In genomic region chr7:138941571-138941970, GRCm38 (mm10) we compare ENCODE assay signal across 11 mouse cellular contexts. TPM values are rescaled to one million over a fixed set of nuclear protein-coding genes. Genes with fewer than 3 reads are reported as not detected.
DNase-seq lines count a peak whose midpoint lies in the region; ATAC-seq and TF ChIP-seq lines count a peak whose summit lies in the region.
"Had no signal": no experiment of that assay in that cellular context is flagged by ENCODE, and none has a peak within 500 bp of the region (broad histone marks: within the 10 kb centered on the region; RNA-seq: fewer than 3 reads in every experiment).

No protein-coding gene starts in this region.

- H3K4me2 ChIP-seq in heart, postnatal 0 days (ENCODE audit: low read depth, low read length) = no peak overlapping the region
- H3K4me2 ChIP-seq in forebrain, embryonic 14.5 days (ENCODE audit: low read length) = peak overlapping the region; percentile 72
- peak overlapping the region; percentile 87 for H3K4me2 ChIP-seq in midbrain, embryonic 13.5 days (replicated peaks)

- no peak for DNase-seq in heart, postnatal 0 days (ENCODE audit: low spot score)
- no peak for DNase-seq in heart, adult 9 months (ENCODE audit: low spot score in 2 of 2)
- peak; percentile 36 for DNase-seq in adrenal gland, postnatal 25 days
- DNase-seq in forebrain, embryonic 14.5 days (ENCODE audit: low spot score) = no peak
- DNase-seq in layer of hippocampus, postnatal 14 days (ENCODE audit: low spot score in 2 of 2) = no peak
- no peak for DNase-seq in lung, postnatal 36 days
- DNase-seq: kidney, adult 2 months had no signal

- H3K9ac ChIP-seq in heart, postnatal 0 days (replicated peaks; ENCODE audit: low read depth, low read length) = no peak overlapping the region
- peak overlapping the region; percentile 57 for H3K9ac ChIP-seq in forebrain, embryonic 14.5 days (ENCODE audit: low read length)
- H3K9ac ChIP-seq in midbrain, embryonic 13.5 days (replicated peaks) = peak overlapping the region; percentile 68

- WGBS in heart, postnatal 0 days = 40% methylated on average over 5 of the region's 5 CpGs
- 22% methylated on average over 5 of the region's 5 CpGs for WGBS in forebrain, embryonic 14.5 days
- WGBS in midbrain, embryonic 13.5 days = 22% methylated on average over 5 of the region's 5 CpGs

- 0 out of 2 replicates have a peak overlapping the region, but pooled peaks have one; percentile 52 for H3K4me3 ChIP-seq in heart, postnatal 0 days (ENCODE audit: low read depth, low read length)
- peak overlapping the region; percentile 38 for H3K4me3 ChIP-seq in forebrain, embryonic 14.5 days (ENCODE audit: low read depth, low read length)
- H3K4me3 ChIP-seq in midbrain, embryonic 13.5 days (replicated peaks) = peak overlapping the region; percentile 54

- no peaks in the 10 kb centered on the region for H3K36me3 ChIP-seq in heart, postnatal 0 days (replicated peaks; ENCODE audit: control insufficient read depth, insufficient read depth, low read length)
- no peaks in the 10 kb centered on the region for H3K36me3 ChIP-seq in forebrain, embryonic 14.5 days (ENCODE audit: control insufficient read depth, insufficient read depth, low read length)
- H3K36me3 ChIP-seq in midbrain, embryonic 13.5 days = no peaks in the 10 kb centered on the region

- no peak overlapping the region for H3K27ac ChIP-seq in heart, postnatal 0 days (ENCODE audit: low read depth)
- H3K27ac ChIP-seq in forebrain, embryonic 14.5 days (ENCODE audit: low read depth, low read length) = no peak overlapping the region
- H3K27ac ChIP-seq in midbrain, embryonic 13.5 days = no peak overlapping the region
- H3K27ac ChIP-seq: macrophage had no signal

- H3K4me1 ChIP-seq in heart, postnatal 0 days (ENCODE audit: control insufficient read depth, insufficient read depth) = peaks cover 4% of the 10 kb centered on the region; the same call in 1 of the 2 replicates
- no peaks in the 10 kb centered on the region; the same call in 1 of the 2 replicates for H3K4me1 ChIP-seq in forebrain, embryonic 14.5 days (ENCODE audit: control insufficient read depth, insufficient read depth, low read length)
- peaks cover 13% of the 10 kb centered on the region; the same call in 1 of the 2 replicates for H3K4me1 ChIP-seq in midbrain, embryonic 13.5 days (replicated peaks)

- TF ChIP-seq CTCF in heart, postnatal 0 days (IDR thresholded peaks at IDR 0.05; ENCODE audit: low read depth) = no peak

- peaks cover 57% of the 10 kb centered on the region for H3K27me3 ChIP-seq in heart, postnatal 0 days (ENCODE audit: control insufficient read depth, insufficient read depth, low read length)
- peaks cover 47% of the 10 kb centered on the region for H3K27me3 ChIP-seq in forebrain, embryonic 14.5 days (replicated peaks; ENCODE audit: control insufficient read depth, insufficient read depth, low read length)
- H3K27me3 ChIP-seq in midbrain, embryonic 13.5 days = peaks cover 70% of the 10 kb centered on the region

- H3K9me3 ChIP-seq in heart, postnatal 0 days (replicated peaks; ENCODE audit: control insufficient read depth, low read length) = no peaks in the 10 kb centered on the region
- H3K9me3 ChIP-seq in forebrain, embryonic 14.5 days (replicated peaks; ENCODE audit: control insufficient read depth, low read length) = no peaks in the 10 kb centered on the region
- no peaks in the 10 kb centered on the region for H3K9me3 ChIP-seq in midbrain, embryonic 13.5 days

- ATAC-seq in heart, postnatal 0 days (ENCODE audit: insufficient read depth, low read depth) = no peak
- ATAC-seq in forebrain, embryonic 14.5 days = no peak
- ATAC-seq in midbrain, embryonic 13.5 days = no peak
- ATAC-seq in granulocyte monocyte progenitor cell, adult 5-6 weeks (replicated peaks; ENCODE audit: poor library complexity, severe bottlenecking) = no peak
- ATAC-seq: Patski had no signal

- no peak for TF ChIP-seq EP300 in heart, postnatal 0 days (IDR thresholded peaks at IDR 0.05; ENCODE audit: low read depth)

RNA-seq across cellular contexts. Expression of gene Jakmip3, which starts 1.0 kb away (rescaled TPM):
- total RNA-seq in heart, postnatal 0 days (2014; rRNA removed; ENCODE audit: low replicate concordance) = not detected in 2 replicates
- not detected in 2 replicates for polyA plus RNA-seq in heart, postnatal 0 days (2015; fragmentation: Nextera tagmentation; extraction: Ambion mirVana)
- 9.2 and 14.1 TPM in 2 replicates for total RNA-seq in adrenal gland, postnatal 25 days (2021)
- 2.4 and 4.9 TPM in 2 replicates for polyA plus RNA-seq in forebrain, embryonic 14.5 days (2014; fragmentation: Nextera tagmentation; extraction: Ambion mirVana)
- polyA plus RNA-seq in midbrain, embryonic 13.5 days (2015; fragmentation: Nextera tagmentation; extraction: Ambion mirVana) = 1.2 and 2.2 TPM in 2 replicates
- total RNA-seq in granulocyte monocyte progenitor cell, adult 5-6 weeks (2014; fragmentation: Nextera tagmentation) = not detected in 2 replicates
- total RNA-seq in granulocyte monocyte progenitor cell, adult 5-6 weeks (2017) = not detected in 2 replicates
- total RNA-seq in layer of hippocampus, postnatal 14 days (2021) = 10 to 100 TPM; 54.3 to 55.0 TPM
- polyA plus RNA-seq: macrophage, Patski had no signal

RNA-seq across cellular contexts. Expression of gene Bnip3, which starts 32.3 kb away (rescaled TPM):
- 301 and 305 TPM in 2 replicates for total RNA-seq in heart, postnatal 0 days (2014; rRNA removed; ENCODE audit: low replicate concordance)
- 131 and 144 TPM in 2 replicates for polyA plus RNA-seq in heart, postnatal 0 days (2015; fragmentation: Nextera tagmentation; extraction: Ambion mirVana)
- 183 and 265 TPM in 2 replicates for total RNA-seq in adrenal gland, postnatal 25 days (2021)
- polyA plus RNA-seq in forebrain, embryonic 14.5 days (2014; fragmentation: Nextera tagmentation; extraction: Ambion mirVana) = 84.9 and 89.1 TPM in 2 replicates
- 71.9 and 72.1 TPM in 2 replicates for polyA plus RNA-seq in midbrain, embryonic 13.5 days (2015; fragmentation: Nextera tagmentation; extraction: Ambion mirVana)
- total RNA-seq in granulocyte monocyte progenitor cell, adult 5-6 weeks (2014; fragmentation: Nextera tagmentation) = 23.0 and 24.0 TPM in 2 replicates
- total RNA-seq in granulocyte monocyte progenitor cell, adult 5-6 weeks (2017) = 17.9 and 22.9 TPM in 2 replicates
- 100 to 1,000 TPM; 121 to 129 TPM for total RNA-seq in layer of hippocampus, postnatal 14 days (2021)

Comparison
In these comparisons a context has a peak if more than half of its experiments do, and no peak if none do; other contexts are left out.
1. RNA of gene Jakmip3, which starts 1.0 kb away (total RNA-seq): 54.3 to 55.0 TPM in layer of hippocampus, postnatal 14 days and 9.2 to 14.1 TPM in adrenal gland, postnatal 25 days; not detected in heart, postnatal 0 days and not detected in granulocyte monocyte progenitor cell, adult 5-6 weeks; every median in the first group is over 10 times any median in the second.
2. Peak in every context shown above with its lines, with median percentiles within 50 percentile points of each other: H3K4me3 ChIP-seq.